Mouse (Mus musculus) A20 (cell line): ENCODE measurements around the gene Usp45.
A peak's percentile ranks its signal among the peaks of the same experiment; 100 is the strongest.

ENCODE experiments used
- DNase-seq: peaks from one replicate; pipeline ENCODE4 v3.0.0-alpha.2; 2011; ENCODE audit warnings: low read depth, low spot score

Usp45 gene

GRCm38 (mm10) chr4:21789836-21790235 is 22.9 kb downstream of the Usp45 start:
- no peak for DNase-seq

- DNase-seq = no peak
Observed at GRCm38 (mm10) chr4:21793631-21794030, 26.7 kb downstream of the Usp45 start.

- no peak for DNase-seq
Observed at GRCm38 (mm10) chr4:21801013-21801412, 34.1 kb downstream of the Usp45 start.

- DNase-seq = no peak
Observed at GRCm38 (mm10) chr4:21801620-21802019, 34.7 kb downstream of the Usp45 start.

GRCm38 (mm10) chr4:21807204-21807603 is 40.2 kb downstream of the Usp45 start:
- no peak for DNase-seq

GRCm38 (mm10) chr4:21810608-21811007 is 43.7 kb downstream of the Usp45 start:
- DNase-seq = no peak

GRCm38 (mm10) chr4:21812635-21813034 is 45.7 kb downstream of the Usp45 start:
- no peak for DNase-seq

- peak; percentile 62 for DNase-seq
Observed at GRCm38 (mm10) chr4:21814029-21814428, 47.1 kb downstream of the Usp45 start.

- no peak for DNase-seq
Observed at GRCm38 (mm10) chr4:21826616-21827015, 59.7 kb downstream of the Usp45 start.

- peak; percentile 24 for DNase-seq
Observed at GRCm38 (mm10) chr4:21832844-21833243, 65.9 kb downstream of the Usp45 start.

GRCm38 (mm10) chr4:21847481-21848286 is 80.7 kb downstream of the Usp45 start, which contains the start of gene Pnisr:
Gene Pnisr (plus strand): TSS chr4:21847583.
- peak; percentile 98 for DNase-seq

GRCm38 (mm10) chr4:21848287-21848630 is 81.3 kb downstream of the Usp45 start:
- DNase-seq = peak; percentile 95

GRCm38 (mm10) chr4:21857481-21857880 is 90.5 kb downstream of the Usp45 start:
- DNase-seq = no peak

- no peak for DNase-seq
Observed at GRCm38 (mm10) chr4:21865226-21865625, 98.3 kb downstream of the Usp45 start.

GRCm38 (mm10) chr4:21878776-21879175 is 111.8 kb downstream of the Usp45 start:
- peak; percentile 7 for DNase-seq

GRCm38 (mm10) chr4:21879565-21880220 is 112.7 kb downstream of the Usp45 start, which contains the start of gene Coq3:
Gene Coq3 (plus strand): TSS chr4:21879673.
- peak; percentile 91 for DNase-seq

- DNase-seq = no peak
Observed at GRCm38 (mm10) chr4:21882806-21883205, 115.8 kb downstream of the Usp45 start.

- no peak for DNase-seq
Observed at GRCm38 (mm10) chr4:21885831-21886230, 118.9 kb downstream of the Usp45 start.
